In the genomic region with DNA sequence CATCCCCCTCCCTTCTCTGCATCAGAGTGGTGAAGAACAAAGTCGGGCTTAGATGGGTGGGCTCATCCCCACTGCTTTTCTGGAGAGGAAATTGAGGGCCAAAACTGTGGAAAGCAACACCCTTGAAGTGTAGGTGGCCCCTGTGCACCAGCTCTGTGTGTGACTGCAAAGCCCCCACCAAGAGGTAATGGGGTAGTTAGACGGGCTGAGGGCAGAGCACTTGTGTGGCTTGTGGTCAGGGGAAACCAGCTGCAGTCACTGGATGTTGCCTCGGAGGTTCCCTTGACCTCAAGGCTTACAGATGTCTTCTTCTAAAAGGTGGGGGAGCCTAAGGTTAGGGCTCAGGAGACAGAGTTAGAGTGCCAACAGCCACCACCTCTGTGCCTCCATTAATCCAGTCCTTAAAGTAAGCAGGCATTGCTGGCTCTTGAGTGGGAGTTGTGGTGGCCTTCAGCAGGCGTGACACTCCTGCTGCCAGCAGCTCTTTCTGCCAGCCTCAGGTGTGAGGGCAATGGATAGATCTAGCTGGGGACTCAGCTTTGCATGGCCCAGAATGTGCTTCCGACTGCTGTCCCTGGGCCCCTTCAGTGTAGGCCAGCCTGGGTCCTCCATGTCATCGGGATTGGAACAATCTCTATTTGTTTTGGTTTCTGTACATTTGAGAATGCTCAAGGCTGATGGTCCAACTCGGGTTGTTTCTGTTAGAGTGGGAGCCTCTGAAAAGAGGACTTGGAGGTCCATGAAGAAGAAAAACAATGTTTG, we compare ENCODE assay signal across 14 mouse cellular contexts. TPM values are rescaled to one million over a fixed set of nuclear protein-coding genes. Genes with fewer than 3 reads are reported as not detected.
DNase-seq lines count a peak whose midpoint lies in the region; ATAC-seq and TF ChIP-seq lines count a peak whose summit lies in the region.
"Had no signal": no experiment of that assay in that cellular context is flagged by ENCODE, and none has a peak within 500 bp of the region (broad histone marks: within the 10 kb centered on the region; RNA-seq: fewer than 3 reads in every experiment).

No protein-coding gene starts in this region.

- no peak overlapping the region for H3ac ChIP-seq in myocyte (ENCODE audit: control insufficient read depth, insufficient read length)

- no peak overlapping the region for H3K4me2 ChIP-seq in limb, embryonic 15.5 days
- peak overlapping the region; percentile 93 for H3K4me2 ChIP-seq in myocyte (ENCODE audit: low read depth)
- no peak overlapping the region for H3K4me2 ChIP-seq in hindbrain, postnatal 0 days (ENCODE audit: low read depth, low read length)

- H3K9me3 ChIP-seq in limb, embryonic 15.5 days, result no peaks in the 10 kb centered on the region
- no peaks in the 10 kb centered on the region for H3K9me3 ChIP-seq in limb, embryonic 10.5 days (replicated peaks)
- H3K9me3 ChIP-seq in hindbrain, postnatal 0 days (ENCODE audit: low read length), result no peaks in the 10 kb centered on the region

- peak; percentile 94 for DNase-seq in heart, adult 11 months
- DNase-seq in heart, adult 18-20 months, result no peak
- DNase-seq in limb, embryonic 10.5 days (ENCODE audit: low spot score), result no peak
- no peak for DNase-seq in hindbrain, postnatal 0 days (ENCODE audit: low spot score)
- DNase-seq in ovary, postnatal 14 days (ENCODE audit: low spot score), result no peak
- DNase-seq: adrenal gland, postnatal 25 days; cerebellum, postnatal 10 days; layer of hippocampus, postnatal 36 days had no signal

- H3K36me3 ChIP-seq in limb, embryonic 15.5 days, result peaks cover 75% of the 10 kb centered on the region
- peaks cover 99% of the 10 kb centered on the region for H3K36me3 ChIP-seq in limb, embryonic 10.5 days
- peaks cover 50% of the 10 kb centered on the region for H3K36me3 ChIP-seq in myocyte (ENCODE audit: control insufficient read depth, insufficient read depth)
- H3K36me3 ChIP-seq in hindbrain, postnatal 0 days (ENCODE audit: insufficient read depth, low read length), result peaks cover 47% of the 10 kb centered on the region

- no peaks in the 10 kb centered on the region for H3K27me3 ChIP-seq in limb, embryonic 15.5 days
- H3K27me3 ChIP-seq in limb, embryonic 10.5 days (ENCODE audit: low read depth, poor library complexity, severe bottlenecking), result no peaks in the 10 kb centered on the region
- H3K27me3 ChIP-seq in myocyte (ENCODE audit: control insufficient read depth, insufficient read depth, insufficient read length), result no peaks in the 10 kb centered on the region
- H3K27me3 ChIP-seq in hindbrain, postnatal 0 days (ENCODE audit: insufficient read depth, low read length), result no peaks in the 10 kb centered on the region
- H3K27me3 ChIP-seq: Patski had no signal

- peaks cover 13% of the 10 kb centered on the region for H3K4me1 ChIP-seq in limb, embryonic 15.5 days
- H3K4me1 ChIP-seq in limb, embryonic 10.5 days, result no peaks in the 10 kb centered on the region
- H3K4me1 ChIP-seq in embryonic fibroblast, embryonic 13.5 days (ENCODE audit: control insufficient read depth, insufficient read depth, low read length), result peaks cover 11% of the 10 kb centered on the region
- no peaks in the 10 kb centered on the region; the same call in 1 of the 2 replicates for H3K4me1 ChIP-seq in hindbrain, postnatal 0 days (ENCODE audit: insufficient read depth, low read length)

- WGBS in limb, embryonic 15.5 days, result 85% methylated on average over 7 of the region's 7 CpGs
- WGBS in limb, embryonic 10.5 days, result 89% methylated on average over 7 of the region's 7 CpGs
- WGBS in hindbrain, postnatal 0 days, result 85% methylated on average over 7 of the region's 7 CpGs

- TF ChIP-seq POLR2A in embryonic fibroblast, embryonic 13.5 days (IDR thresholded peaks at IDR 0.05; ENCODE audit: low read depth, low read length), result no peak
- TF ChIP-seq POLR2A in myocyte (IDR thresholded peaks at IDR 0.05; ENCODE audit: insufficient read length, low read depth), result no peak

- no peak overlapping the region for H3K4me3 ChIP-seq in limb, embryonic 15.5 days
- H3K4me3 ChIP-seq in limb, embryonic 10.5 days, result no peak overlapping the region
- no peak overlapping the region for H3K4me3 ChIP-seq in embryonic fibroblast, embryonic 13.5 days (ENCODE audit: insufficient read depth, low read length)
- no peak overlapping the region for H3K4me3 ChIP-seq in myocyte
- no peak overlapping the region for H3K4me3 ChIP-seq in hindbrain, postnatal 0 days (ENCODE audit: low read length)

- no peak overlapping the region for H3K9ac ChIP-seq in limb, embryonic 15.5 days
- no peak overlapping the region for H3K9ac ChIP-seq in hindbrain, postnatal 0 days (replicated peaks; ENCODE audit: low read length)

- H3K79me2 ChIP-seq in myocyte (ENCODE audit: control insufficient read depth, insufficient read depth), result peaks cover 53% of the 10 kb centered on the region

- peak overlapping the region; percentile 57; the same call in 1 of the 2 replicates for H3K27ac ChIP-seq in limb, embryonic 15.5 days
- no peak overlapping the region for H3K27ac ChIP-seq in limb, embryonic 10.5 days
- peak overlapping the region; percentile 93 for H3K27ac ChIP-seq in embryonic fibroblast, embryonic 13.5 days (ENCODE audit: insufficient read depth, low read length)
- H3K27ac ChIP-seq in hindbrain, postnatal 0 days, result no peak overlapping the region

- TF ChIP-seq CTCF in embryonic fibroblast, embryonic 13.5 days (IDR thresholded peaks at IDR 0.05; ENCODE audit: borderline replicate concordance, insufficient read depth, low read length), result no peak
- TF ChIP-seq CTCF in hindbrain, postnatal 0 days (IDR thresholded peaks at IDR 0.05; ENCODE audit: low read depth), result no peak

- ATAC-seq in limb, embryonic 15.5 days (ENCODE audit: insufficient number of reproducible peaks, low FRiP score, low TSS enrichment, low read depth), result no peak
- ATAC-seq in hindbrain, postnatal 0 days, result no peak
- ATAC-seq: Patski had no signal

TF ChIP-seq in myocyte, 11 proteins besides CTCF, POLR2A, EP300 and RAD21:
- TF ChIP-seq POLR2AphosphoS2 (IDR thresholded peaks at IDR 0.05; ENCODE audit: insufficient read length, low read depth), result no peak
- no peak for TF ChIP-seq E2F4 (IDR thresholded peaks at IDR 0.05; ENCODE audit: insufficient read depth)
- TF ChIP-seq MYOD1 (IDR thresholded peaks at IDR 0.05; ENCODE audit: control insufficient read depth in 1 of 3, insufficient read length in 2 of 3, low read depth in 2 of 3), result peak in 1 of 3 experiments; percentile 62
- peak in 1 of 3 experiments; percentile 65 for TF ChIP-seq MYOG (IDR thresholded peaks at IDR 0.05; ENCODE audit: control insufficient read depth in 1 of 3, insufficient read depth in 1 of 3, insufficient read length in 2 of 3, low read depth in 2 of 3)
- TF ChIP-seq SRF (IDR thresholded peaks at IDR 0.05; ENCODE audit: control insufficient read depth, insufficient read length, low read depth), result no peak
- no peak for TF ChIP-seq TCF12 (IDR thresholded peaks at IDR 0.05; ENCODE audit: insufficient read depth, poor library complexity, severe bottlenecking)

RNA-seq across cellular contexts. Expression of gene Phyhd1, which starts 8.1 kb away (rescaled TPM):
- total RNA-seq in heart, adult 18-20 months (2021), result 100 to 1,000 TPM; 109 to 110 TPM
- polyA plus RNA-seq in limb, embryonic 15.5 days (2015; fragmentation: Nextera tagmentation; extraction: Ambion mirVana), result 5.9 and 6.8 TPM in 2 replicates
- polyA plus RNA-seq in limb, embryonic 10.5 days (2016; fragmentation: Nextera tagmentation; extraction: Ambion mirVana), result 1.4 and 3.3 TPM in 2 replicates
- 81.8 and 101 TPM in 2 replicates for polyA plus RNA-seq in embryonic fibroblast, embryonic 13.5 days (2011; ENCODE audit: insufficient read length, low read depth, missing spikeins)
- 14.7 TPM for polyA plus RNA-seq in myocyte (2012; fragmentation: generic; extraction: Trizol)
- 5.6 and 8.9 TPM in 2 replicates for total RNA-seq in hindbrain, postnatal 0 days (2014; rRNA removed)
- 6.2 and 7.4 TPM in 2 replicates for polyA plus RNA-seq in hindbrain, postnatal 0 days (2015; fragmentation: Nextera tagmentation; extraction: Ambion mirVana)

RNA-seq across cellular contexts. Expression of gene Gm28035, which starts 17.5 kb away (rescaled TPM):
- 1 to 10 TPM; 3.4 to 3.6 TPM for total RNA-seq in heart, adult 18-20 months (2021)
- 0.10 and 0.11 TPM in 2 replicates for polyA plus RNA-seq in limb, embryonic 15.5 days (2015; fragmentation: Nextera tagmentation; extraction: Ambion mirVana)
- 0.04 and 0.08 TPM in 2 replicates for polyA plus RNA-seq in limb, embryonic 10.5 days (2016; fragmentation: Nextera tagmentation; extraction: Ambion mirVana)
- polyA plus RNA-seq in embryonic fibroblast, embryonic 13.5 days (2011; ENCODE audit: insufficient read length, low read depth, missing spikeins), result 2.3 and 5.8 TPM in 2 replicates
- polyA plus RNA-seq in myocyte (2012; fragmentation: generic; extraction: Trizol), result 0.55 TPM
- total RNA-seq in hindbrain, postnatal 0 days (2014; rRNA removed), result 6.8 and 15.1 TPM in 2 replicates
- polyA plus RNA-seq in hindbrain, postnatal 0 days (2015; fragmentation: Nextera tagmentation; extraction: Ambion mirVana), result 0.25 and 0.31 TPM in 2 replicates
- total RNA-seq: monocyte, adult 5-6 weeks had no signal

RNA-seq across cellular contexts. Expression of gene Lrrc8a, which starts 20.4 kb away (rescaled TPM):
- total RNA-seq in heart, adult 18-20 months (2021), result 10 to 100 TPM; 77.9 to 86.5 TPM
- 40.6 and 42.5 TPM in 2 replicates for polyA plus RNA-seq in limb, embryonic 15.5 days (2015; fragmentation: Nextera tagmentation; extraction: Ambion mirVana)
- 44.4 and 46.0 TPM in 2 replicates for polyA plus RNA-seq in limb, embryonic 10.5 days (2016; fragmentation: Nextera tagmentation; extraction: Ambion mirVana)
- polyA plus RNA-seq in embryonic fibroblast, embryonic 13.5 days (2011; ENCODE audit: insufficient read length, low read depth, missing spikeins), result 40.7 and 41.7 TPM in 2 replicates
- 22.6 TPM for polyA plus RNA-seq in myocyte (2012; fragmentation: generic; extraction: Trizol)
- 66.2 and 68.4 TPM in 2 replicates for total RNA-seq in hindbrain, postnatal 0 days (2014; rRNA removed)
- polyA plus RNA-seq in hindbrain, postnatal 0 days (2015; fragmentation: Nextera tagmentation; extraction: Ambion mirVana), result 59.7 and 61.9 TPM in 2 replicates

RNA-seq across cellular contexts. Expression of gene Gm28038, which starts 23.0 kb away (rescaled TPM):
- not detected for total RNA-seq in heart, adult 18-20 months (2021)
- not detected in 2 replicates for polyA plus RNA-seq in limb, embryonic 15.5 days (2015; fragmentation: Nextera tagmentation; extraction: Ambion mirVana)
- not detected in 2 replicates for polyA plus RNA-seq in limb, embryonic 10.5 days (2016; fragmentation: Nextera tagmentation; extraction: Ambion mirVana)
- polyA plus RNA-seq in embryonic fibroblast, embryonic 13.5 days (2011; ENCODE audit: insufficient read length, low read depth, missing spikeins), result 37.7 and 57.8 TPM in 2 replicates
- not detected for polyA plus RNA-seq in myocyte (2012; fragmentation: generic; extraction: Trizol)
- total RNA-seq in hindbrain, postnatal 0 days (2014; rRNA removed), result not detected in 2 replicates
- not detected in 2 replicates for polyA plus RNA-seq in hindbrain, postnatal 0 days (2015; fragmentation: Nextera tagmentation; extraction: Ambion mirVana)
- total RNA-seq: adrenal gland, postnatal 25 days; layer of hippocampus, postnatal 36 days; monocyte, adult 5-6 weeks had no signal
- polyA plus RNA-seq: liver, embryonic 16.5 days; Patski had no signal

RNA-seq across cellular contexts. Expression of gene Dolk, which starts 28.3 kb away (rescaled TPM):
- 10 to 100 TPM; 23.4 to 25.5 TPM for total RNA-seq in heart, adult 18-20 months (2021)
- 31.5 and 33.4 TPM in 2 replicates for polyA plus RNA-seq in limb, embryonic 15.5 days (2015; fragmentation: Nextera tagmentation; extraction: Ambion mirVana)
- polyA plus RNA-seq in limb, embryonic 10.5 days (2016; fragmentation: Nextera tagmentation; extraction: Ambion mirVana), result 26.8 and 27.5 TPM in 2 replicates
- 20.0 and 20.7 TPM in 2 replicates for polyA plus RNA-seq in embryonic fibroblast, embryonic 13.5 days (2011; ENCODE audit: insufficient read length, low read depth, missing spikeins)
- 28.3 TPM for polyA plus RNA-seq in myocyte (2012; fragmentation: generic; extraction: Trizol)
- total RNA-seq in hindbrain, postnatal 0 days (2014; rRNA removed), result 43.7 and 50.4 TPM in 2 replicates
- 42.1 and 43.5 TPM in 2 replicates for polyA plus RNA-seq in hindbrain, postnatal 0 days (2015; fragmentation: Nextera tagmentation; extraction: Ambion mirVana)

Comparison
In these comparisons a context has a peak if more than half of its experiments do, and no peak if none do; other contexts are left out.
1. H3K27ac ChIP-seq: peak in limb, embryonic 15.5 days (single experiment) and embryonic fibroblast, embryonic 13.5 days (single experiment); none in limb, embryonic 10.5 days (single experiment) and hindbrain, postnatal 0 days (single experiment).